Mouse (Mus musculus) embryonic facial prominence, embryonic 13.5 days (tissue): ENCODE results near the gene Rasl10a. TPM values are rescaled to one million over a fixed set of nuclear protein-coding genes. Genes with fewer than 3 reads are reported as not detected.

Experiments
- ATAC-seq: fragments of 200-750 bp; cut with Nextera tagmentation; 2 replicates; pipeline ENCODE4 v1.8.0; 2017; ENCODE audit warnings: low read depth; ENCODE audit not compliant: insufficient number of reproducible peaks, insufficient read depth, low FRiP score, low TSS enrichment
- H3K27ac ChIP-seq: fragments of 300-500 bp; sonication (generic); 2 replicates; pipeline ENCODE4 v1.5.1; 2015; ENCODE audit warnings: moderate library complexity, mild to moderate bottlenecking, inconsistent platforms
- H3K27me3 ChIP-seq: fragments of 300-500 bp; sonication (generic); 2 replicates; pipeline ENCODE4 v1.6.1; 2015; ENCODE audit warnings: mild to moderate bottlenecking, inconsistent platforms
- H3K36me3 ChIP-seq: fragments of 300-500 bp; sonication (generic); 2 replicates; pipeline ENCODE4 v1.6.1; 2015; ENCODE audit warnings: mild to moderate bottlenecking, inconsistent platforms
- H3K4me1 ChIP-seq: fragments of 300-500 bp; sonication (generic); 2 replicates; pipeline ENCODE4 v1.6.1; 2015; ENCODE audit warnings: inconsistent platforms
- H3K4me2 ChIP-seq: fragments of 300-500 bp; sonication (generic); 2 replicates; pipeline ENCODE4 v1.6.1; 2015; ENCODE audit warnings: moderate library complexity, mild to moderate bottlenecking, inconsistent platforms
- H3K4me3 ChIP-seq: fragments of 300-500 bp; sonication (generic); 2 replicates; pipeline ENCODE4 v1.5.1; 2015; ENCODE audit warnings: mild to moderate bottlenecking, inconsistent platforms
- H3K9ac ChIP-seq: fragments of 300-500 bp; sonication (generic); 2 replicates; pipeline ENCODE4 v1.6.1; 2015; ENCODE audit warnings: mild to moderate bottlenecking, inconsistent platforms
- H3K9me3 ChIP-seq: fragments of 300-500 bp; sonication (generic); 2 replicates; pipeline ENCODE4 v1.6.1; 2016; ENCODE audit warnings: inconsistent platforms
- WGBS: fragments of 180-500 bp; shearing (Covaris S2); methylation state at CpG from one replicate; pipeline ENCODE4 v1.1.7; 2015; ENCODE audit warnings: mixed read lengths; 5-methylcytosine and 5-hydroxymethylcytosine counted together
- microRNA-seq: library from miRNA; unstranded; fragments of <30 nt; microRNA quantifications from one replicate; pipeline ENCODE4, GENCODE M21; 2016
- polyA plus RNA-seq: library from polyadenylated mRNA; unstranded; fragments of >200 nt; fragmentation: Nextera tagmentation; extraction: Ambion mirVana; gene quantifications from 2 replicates; pipeline ENCODE4 v1.2.1, GENCODE M21; 2015

Gene Rasl10a
- polyA plus RNA-seq, 1 experiment from 2014 or later: 0.49 TPM

DNA sequence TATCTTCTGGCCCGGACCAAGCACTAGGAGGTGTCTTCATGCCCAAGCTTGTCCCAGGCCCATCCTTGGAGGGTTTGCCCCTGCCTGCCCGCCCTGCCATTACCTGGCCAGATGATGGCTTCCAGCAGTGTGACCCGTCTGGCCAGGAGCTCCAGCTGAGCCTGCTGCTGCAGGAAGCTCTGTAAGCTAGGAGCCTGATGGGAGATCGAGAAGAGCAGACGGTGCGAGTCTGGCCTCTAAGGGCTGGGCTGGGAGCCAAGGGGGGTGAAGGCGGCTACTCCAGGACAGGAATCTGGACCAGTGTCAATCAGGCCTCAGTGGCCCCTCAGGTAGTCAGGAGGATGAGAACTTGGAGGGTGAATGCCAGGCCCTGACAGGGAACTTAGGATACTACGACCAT is 51.5 kb downstream of the Rasl10a start:
- no peak for ATAC-seq
- WGBS: 63% methylated on average over 8 of the region's 8 CpGs

More for the DNA sequence above, 51.5 kb downstream of the Rasl10a start:
- no peaks in the 10 kb centered on the region for H3K9me3 ChIP-seq
- no peak overlapping the region for H3K4me2 ChIP-seq
- H3K4me3 ChIP-seq: no peak overlapping the region
- no peaks in the 10 kb centered on the region for H3K27me3 ChIP-seq
- peaks cover 23% of the 10 kb centered on the region for H3K36me3 ChIP-seq
- H3K27ac ChIP-seq: no peak overlapping the region
- H3K9ac ChIP-seq: no peak overlapping the region
- no peaks in the 10 kb centered on the region for H3K4me1 ChIP-seq

Small RNAs within 50 kb of the gene (microRNA-seq; reads per million reads assigned to microRNA genes)
- not detected for gene Gm47296

Other genes with a start within 250 kb of the Rasl10a start
- gene Nf2, start 208.6 kb upstream of the Rasl10a start, polyA plus RNA-seq: 55.7 and 61.4 TPM in 2 replicates
- gene Nipsnap1, start 184.2 kb upstream of the Rasl10a start, polyA plus RNA-seq: 61.6 and 65.8 TPM in 2 replicates
- gene Thoc5, start 162.8 kb upstream of the Rasl10a start, polyA plus RNA-seq: 37.6 and 39.7 TPM in 2 replicates
- 0.14 and 0.23 TPM in 2 replicates for gene Nefh, start 110.1 kb upstream of the Rasl10a start, polyA plus RNA-seq
- gene Ap1b1, start 71.3 kb upstream of the Rasl10a start, polyA plus RNA-seq: 47.2 and 49.1 TPM in 2 replicates
- gene Gas2l1, start 7.2 kb downstream of the Rasl10a start, polyA plus RNA-seq: 25.8 and 30.0 TPM in 2 replicates
- 22.3 and 27.9 TPM in 2 replicates for gene Rhbdd3, start 40.8 kb downstream of the Rasl10a start, polyA plus RNA-seq
- gene Ewsr1, start 41.1 kb downstream of the Rasl10a start, polyA plus RNA-seq: 859 and 909 TPM in 2 replicates
- gene Emid1, start 94.1 kb downstream of the Rasl10a start, polyA plus RNA-seq: 50.4 and 50.8 TPM in 2 replicates
- gene Kremen1, start 203.4 kb downstream of the Rasl10a start, polyA plus RNA-seq: 23.8 and 25.1 TPM in 2 replicates